Mouse (Mus musculus) forebrain, embryonic 16.5 days (tissue): ENCODE measurements around the gene Bsdc1. TPM values are rescaled to one million over a fixed set of nuclear protein-coding genes. Genes with fewer than 3 reads are reported as not detected.
"Not testable (repeated sequence)": the region's sequence is repeated elsewhere in the genome, so short reads cannot be mapped to it uniquely, and the experiment has no call there.

ENCODE experiments used
- ATAC-seq: fragments of 200-750 bp; cut with Nextera tagmentation; 2 replicates; pipeline ENCODE4 v1.8.0; 2017; ENCODE audit warnings: mild to moderate bottlenecking, moderate library complexity
- H3K27ac ChIP-seq: fragments of 300-500 bp; sonication (generic); 2 replicates; pipeline ENCODE4 v1.5.1; 2014; ENCODE audit warnings: low read length, control low read depth
- H3K27me3 ChIP-seq: fragments of 300-500 bp; sonication (generic); replicated peaks from 2 replicates; pipeline ENCODE4 v1.6.1; 2014; ENCODE audit warnings: low read length; ENCODE audit not compliant: control insufficient read depth, insufficient read depth
- H3K36me3 ChIP-seq: fragments of 300-500 bp; sonication (generic); 2 replicates; pipeline ENCODE4 v1.6.1; 2014; ENCODE audit not compliant: control insufficient read depth, insufficient read depth
- H3K4me1 ChIP-seq: fragments of 300-500 bp; sonication (generic); replicated peaks from 2 replicates; pipeline ENCODE4 v1.6.1; 2014; ENCODE audit warnings: low read length; ENCODE audit not compliant: control insufficient read depth, insufficient read depth
- H3K4me2 ChIP-seq: fragments of 300-500 bp; sonication (generic); 2 replicates; pipeline ENCODE4 v1.6.1; 2014; ENCODE audit warnings: mild to moderate bottlenecking, low read length, control low read depth
- H3K4me3 ChIP-seq: fragments of 300-500 bp; sonication (generic); replicated peaks from 2 replicates; pipeline ENCODE4 v1.5.1; 2014; ENCODE audit warnings: mild to moderate bottlenecking, low read length, control low read depth
- H3K9ac ChIP-seq: fragments of 300-500 bp; sonication (generic); replicated peaks from 2 replicates; pipeline ENCODE4 v1.6.1; 2014; ENCODE audit warnings: low read depth, low read length, control low read depth
- H3K9me3 ChIP-seq: fragments of 300-500 bp; sonication (generic); 2 replicates; pipeline ENCODE4 v1.6.1; 2016; ENCODE audit warnings: low read length; ENCODE audit not compliant: control insufficient read depth
- WGBS: fragments of 180-500 bp; shearing (Covaris S2); extraction: QIAGEN DNeasy Blood & Tissue Kit; methylation state at CpG from one replicate; pipeline ENCODE4 v1.1.7; 2014; 5-methylcytosine and 5-hydroxymethylcytosine counted together
- polyA plus RNA-seq: library from polyadenylated mRNA; unstranded; fragments of >200 nt; fragmentation: Nextera tagmentation; extraction: Ambion mirVana; gene quantifications from 2 replicates; pipeline ENCODE4 v1.2.1, GENCODE M21; 2015

Gene Bsdc1
- polyA plus RNA-seq, 1 experiment from 2014 or later, result 43.7 TPM

DNA sequence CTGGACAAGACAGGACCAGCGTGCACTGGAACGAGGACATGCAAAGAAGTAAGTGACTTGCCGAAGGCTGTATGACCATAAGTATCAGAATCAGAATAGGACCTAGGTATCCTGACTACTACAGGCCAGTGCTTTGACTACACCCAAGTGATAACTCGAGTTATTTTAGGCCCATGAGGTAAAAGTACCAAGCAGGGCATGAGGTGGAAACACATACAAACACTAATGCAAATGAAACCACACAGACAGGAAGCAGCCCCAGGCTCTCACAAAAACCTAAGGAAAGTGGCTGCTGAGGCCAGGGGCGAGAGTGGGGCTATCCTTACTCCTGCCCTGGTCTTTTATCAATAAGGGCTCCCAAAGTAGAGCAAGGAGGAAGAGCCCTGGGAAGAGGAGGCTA, 64.0 kb downstream of the Bsdc1 start:
- Histone ChIP-seq H3K4me2 (no peak overlapping the region), H3K4me1 (no peaks in the 10 kb centered on the region), H3K9me3 (no peaks in the 10 kb centered on the region), H3K9ac (no peak overlapping the region), H3K4me3 (no peak overlapping the region), H3K27me3 (no peaks in the 10 kb centered on the region), H3K27ac (no peak overlapping the region), H3K36me3 (peaks cover 19% of the 10 kb centered on the region)
- 96% methylated on average over 5 of the region's 5 CpGs for WGBS
- ATAC-seq, result no peak

DNA sequence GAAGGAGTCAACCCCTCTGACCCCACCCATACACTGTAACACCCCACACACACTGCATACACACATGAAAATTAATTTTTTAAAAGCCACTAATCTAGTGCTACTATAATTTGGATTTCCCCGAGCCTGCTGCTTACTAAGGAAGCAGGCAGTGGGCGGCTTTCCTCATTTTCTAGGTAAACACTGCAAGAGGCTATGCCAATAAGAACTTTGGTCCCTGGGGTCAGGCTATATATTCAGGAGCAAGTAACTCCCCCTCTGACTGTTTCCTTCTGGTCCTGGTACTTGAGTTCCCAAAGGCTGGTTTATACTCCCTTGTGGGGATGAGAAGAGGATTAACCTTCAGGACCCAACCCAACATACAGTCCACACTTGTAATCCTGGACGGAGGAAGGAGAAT, 64.5 kb downstream of the Bsdc1 start:
- 93% methylated on average over 3 of the region's 3 CpGs for WGBS
- H3K4me2 ChIP-seq, result no peak overlapping the region
- no peak overlapping the region for H3K27ac ChIP-seq
- H3K4me3 ChIP-seq, result no peak overlapping the region
- H3K9ac ChIP-seq, result no peak overlapping the region
- ATAC-seq, result no peak
- no peaks in the 10 kb centered on the region for H3K9me3 ChIP-seq
- no peaks in the 10 kb centered on the region for H3K27me3 ChIP-seq
- peaks cover 18% of the 10 kb centered on the region for H3K36me3 ChIP-seq
- H3K4me1 ChIP-seq, result no peaks in the 10 kb centered on the region

DNA sequence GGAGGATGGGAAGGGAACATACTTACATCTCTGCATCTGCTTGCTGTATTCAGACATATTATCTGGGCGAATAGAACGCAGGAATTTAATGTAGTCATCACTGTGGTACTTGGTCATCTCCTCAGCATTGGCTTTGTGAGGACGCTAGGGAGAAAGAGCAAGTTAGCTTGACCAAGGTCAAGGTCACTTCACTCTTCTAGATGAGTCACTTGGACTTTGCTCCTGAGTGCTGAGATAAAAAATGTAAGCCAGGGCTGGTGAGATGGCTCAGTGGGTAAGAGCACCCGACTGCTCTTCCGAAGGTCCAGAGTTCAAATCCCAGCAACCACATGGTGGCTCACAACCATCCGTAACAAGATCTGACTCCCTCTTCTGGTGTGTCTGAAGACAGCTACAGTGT, 67.5 kb downstream of the Bsdc1 start:
- H3K27me3 ChIP-seq, H3K9me3 ChIP-seq, H3K27ac ChIP-seq, H3K4me3 ChIP-seq, H3K4me1 ChIP-seq, ATAC-seq, H3K9ac ChIP-seq, H3K4me2 ChIP-seq: not testable (repeated sequence)
- WGBS, result 96% methylated on average over 5 of the region's 6 CpGs
- H3K36me3 ChIP-seq, result peaks cover 10% of the 10 kb centered on the region

Other genes starting within 250 kb of the Bsdc1 start
- 3.8 and 4.7 TPM in 2 replicates for gene C77080, start 200.2 kb upstream of the Bsdc1 start, polyA plus RNA-seq
- gene Sync, start 174.0 kb upstream of the Bsdc1 start, polyA plus RNA-seq, result 0.31 and 0.38 TPM in 2 replicates
- gene Rbbp4, start 126.2 kb upstream of the Bsdc1 start, polyA plus RNA-seq, result 388 and 437 TPM in 2 replicates
- gene Zbtb8os, start 125.9 kb upstream of the Bsdc1 start, polyA plus RNA-seq, result 25.8 and 26.0 TPM in 2 replicates
- 17.8 and 18.6 TPM in 2 replicates for gene Zbtb8a, start 83.5 kb upstream of the Bsdc1 start, polyA plus RNA-seq
- 7.4 and 9.9 TPM in 2 replicates for gene Zbtb8b, start 20.7 kb upstream of the Bsdc1 start, polyA plus RNA-seq
- gene Tssk3, start 29.4 kb downstream of the Bsdc1 start, polyA plus RNA-seq, result 0.51 and 0.76 TPM in 2 replicates
- 0.39 TPM in 1 of 2 replicates, not detected in the other for gene Fam229a, start 29.6 kb downstream of the Bsdc1 start, polyA plus RNA-seq
- 1,850 and 1,955 TPM in 2 replicates for gene Marcksl1, start 52.0 kb downstream of the Bsdc1 start, polyA plus RNA-seq
- gene Hdac1, start 81.1 kb downstream of the Bsdc1 start, polyA plus RNA-seq, result 113 and 116 TPM in 2 replicates
- 7.6 and 11.1 TPM in 2 replicates for gene Lck, start 112.1 kb downstream of the Bsdc1 start, polyA plus RNA-seq
- gene Fam167b, start 117.0 kb downstream of the Bsdc1 start, polyA plus RNA-seq, result 0.24 and 0.27 TPM in 2 replicates
- 216 and 220 TPM in 2 replicates for gene Eif3i, start 139.1 kb downstream of the Bsdc1 start, polyA plus RNA-seq
- 139 and 164 TPM in 2 replicates for gene Tmem234, start 139.1 kb downstream of the Bsdc1 start, polyA plus RNA-seq
- gene Dcdc2b, start 152.7 kb downstream of the Bsdc1 start, polyA plus RNA-seq, result 2.6 and 4.0 TPM in 2 replicates
- 30.7 and 37.0 TPM in 2 replicates for gene Iqcc, start 157.5 kb downstream of the Bsdc1 start, polyA plus RNA-seq
- 109 and 133 TPM in 2 replicates for gene Ccdc28b, start 162.4 kb downstream of the Bsdc1 start, polyA plus RNA-seq
- gene Txlna, start 179.5 kb downstream of the Bsdc1 start, polyA plus RNA-seq, result 68.1 and 72.8 TPM in 2 replicates
- gene Kpna6, start 211.2 kb downstream of the Bsdc1 start, polyA plus RNA-seq, result 16.4 and 17.9 TPM in 2 replicates
- 16.1 and 25.0 TPM in 2 replicates for gene Tmem39b, start 235.3 kb downstream of the Bsdc1 start, polyA plus RNA-seq